Mouse (Mus musculus) retina, postnatal 1 day (tissue): ENCODE results near the gene Smyd1.
A peak's percentile ranks its signal among the peaks of the same experiment; 100 is the strongest.
"Not testable (repeated sequence)": the region's sequence is repeated elsewhere in the genome, so short reads cannot be mapped to it uniquely, and the experiment has no call there.

Experiments
- DNase-seq: peaks from one replicate; pipeline ENCODE4 v3.0.0-alpha.2; 2012

Gene Smyd1

GRCm38 (mm10) chr6:71322491-71322921 lies 473 bp upstream of the Smyd1 start, which contains the start of gene Cd8b1:
Gene Cd8b1 (plus strand): TSS chr6:71322788.
- DNase-seq = no peak

GRCm38 (mm10) chr6:71307486-71307885 lies 14.5 kb downstream of the Smyd1 start:
- no peak for DNase-seq

GRCm38 (mm10) chr6:71302097-71302731 lies 19.8 kb downstream of the Smyd1 start:
- peak; percentile 19 for DNase-seq

GRCm38 (mm10) chr6:71298751-71299150 lies 23.3 kb downstream of the Smyd1 start:
- DNase-seq = peak; percentile 48

- no peak for DNase-seq
Measured at GRCm38 (mm10) chr6:71298051-71298450, 24.0 kb downstream of the Smyd1 start.

GRCm38 (mm10) chr6:71295303-71295702 lies 26.7 kb downstream of the Smyd1 start:
- no peak for DNase-seq

GRCm38 (mm10) chr6:71293509-71293908 lies 28.5 kb downstream of the Smyd1 start:
- no peak for DNase-seq

GRCm38 (mm10) chr6:71279418-71279817 lies 42.6 kb downstream of the Smyd1 start:
- DNase-seq = no peak

GRCm38 (mm10) chr6:71274621-71275020 lies 47.4 kb downstream of the Smyd1 start:
- DNase-seq = no peak

- no peak for DNase-seq
Measured at GRCm38 (mm10) chr6:71273715-71274114, 48.3 kb downstream of the Smyd1 start.

- DNase-seq = no peak
Measured at GRCm38 (mm10) chr6:71272316-71272741, 49.7 kb downstream of the Smyd1 start.

- peak; percentile 98 for DNase-seq
Measured at GRCm38 (mm10) chr6:71271389-71272315, 50.4 kb downstream of the Smyd1 start, which contains the start of gene Krcc1. Gene Krcc1 (plus strand): TSS chr6:71271677.

GRCm38 (mm10) chr6:71271057-71271388 lies 51.0 kb downstream of the Smyd1 start:
- no peak for DNase-seq

GRCm38 (mm10) chr6:71270301-71271056 lies 51.6 kb downstream of the Smyd1 start:
- DNase-seq = peak; percentile 77

GRCm38 (mm10) chr6:71269686-71270050 lies 52.4 kb downstream of the Smyd1 start:
- DNase-seq = not testable (repeated sequence)

GRCm38 (mm10) chr6:71268929-71269685 lies 52.9 kb downstream of the Smyd1 start:
- DNase-seq = peak; percentile 36

- not testable (repeated sequence) for DNase-seq
Measured at GRCm38 (mm10) chr6:71267603-71268002, 54.4 kb downstream of the Smyd1 start.

GRCm38 (mm10) chr6:71262142-71262833 lies 59.7 kb downstream of the Smyd1 start:
- DNase-seq = no peak

- no peak for DNase-seq
Measured at GRCm38 (mm10) chr6:71261060-71261459, 61.0 kb downstream of the Smyd1 start.

- no peak for DNase-seq
Measured at GRCm38 (mm10) chr6:71260051-71260640, 61.9 kb downstream of the Smyd1 start.

- no peak for DNase-seq
Measured at GRCm38 (mm10) chr6:71259166-71259565, 62.9 kb downstream of the Smyd1 start.
